Mouse (Mus musculus) midbrain, embryonic 12.5 days (tissue): ENCODE measurements at regions not wholly inside any gene's neighbourhood (a gene's known extent, or its start where the extent isn't known, plus 50 kb on each side); places are given as distances from the start of the nearest gene placed in this dataset.
A peak's percentile ranks its signal among the peaks of the same experiment; 100 is the strongest.

Source experiments
- ATAC-seq: fragments of 200-750 bp; cut with Nextera tagmentation; 2 replicates; pipeline ENCODE4 v1.8.0; 2017; ENCODE audit warnings: low read depth, moderate TSS enrichment, moderate library complexity; ENCODE audit not compliant: low FRiP score
- H3K27ac ChIP-seq: fragments of 300-500 bp; sonication (generic); replicated peaks from 2 replicates; pipeline ENCODE4 v1.5.1; 2016; ENCODE audit warnings: mild to moderate bottlenecking
- H3K27me3 ChIP-seq: fragments of 300-500 bp; sonication (generic); 2 replicates; pipeline ENCODE4 v1.6.1; 2016; ENCODE audit warnings: mild to moderate bottlenecking
- H3K36me3 ChIP-seq: fragments of 300-500 bp; sonication (generic); 2 replicates; pipeline ENCODE4 v1.6.1; 2016
- H3K4me1 ChIP-seq: fragments of 300-500 bp; sonication (generic); 2 replicates; pipeline ENCODE4 v1.6.1; 2016
- H3K4me2 ChIP-seq: fragments of 300-500 bp; sonication (generic); replicated peaks from 2 replicates; pipeline ENCODE4 v1.6.1; 2016; ENCODE audit warnings: mild to moderate bottlenecking, moderate library complexity
- H3K4me3 ChIP-seq: fragments of 300-500 bp; sonication (generic); 2 replicates; pipeline ENCODE4 v1.5.1; 2016; ENCODE audit warnings: mild to moderate bottlenecking
- H3K9ac ChIP-seq: fragments of 300-500 bp; sonication (generic); replicated peaks from 2 replicates; pipeline ENCODE4 v1.6.1; 2016; ENCODE audit warnings: mild to moderate bottlenecking, moderate library complexity
- H3K9me3 ChIP-seq: fragments of 300-500 bp; sonication (generic); 2 replicates; pipeline ENCODE4 v1.6.1; 2016; ENCODE audit warnings: mild to moderate bottlenecking
- WGBS: fragments of 180-500 bp; shearing (Covaris S2); methylation state at CpG from one replicate; pipeline ENCODE4 v1.1.7; 2016; 5-methylcytosine and 5-hydroxymethylcytosine counted together

- H3K9ac ChIP-seq: no peak overlapping the region
- no peak overlapping the region for H3K4me2 ChIP-seq
- no peak overlapping the region for H3K4me3 ChIP-seq
- H3K27ac ChIP-seq: no peak overlapping the region
- 0 out of 2 replicates have a peak, but pooled peaks cover 9% of the 10 kb centered on the region for H3K27me3 ChIP-seq
- WGBS: 92% methylated on average over 2 of the region's 2 CpGs
- no peaks in the 10 kb centered on the region for H3K9me3 ChIP-seq
- H3K36me3 ChIP-seq: no peaks in the 10 kb centered on the region
- ATAC-seq: no peak
- peaks cover 15% of the 10 kb centered on the region for H3K4me1 ChIP-seq
These were observed 170.3 kb upstream of the Gm5148 start for GRCm38 (mm10) chr3:37894599-37894998.

GRCm38 (mm10) chr3:37890202-37890601, 165.9 kb upstream of the Gm5148 start:
- no peak overlapping the region for H3K27ac ChIP-seq
- 74% methylated on average over 1 of the region's 1 CpGs for WGBS
- no peaks in the 10 kb centered on the region for H3K9me3 ChIP-seq
- no peaks in the 10 kb centered on the region for H3K27me3 ChIP-seq
- no peaks in the 10 kb centered on the region for H3K4me1 ChIP-seq
- H3K4me2 ChIP-seq: no peak overlapping the region
- no peak overlapping the region for H3K4me3 ChIP-seq
- H3K36me3 ChIP-seq: no peaks in the 10 kb centered on the region
- no peak for ATAC-seq
- H3K9ac ChIP-seq: no peak overlapping the region

- no peak overlapping the region for H3K4me3 ChIP-seq
- no peak overlapping the region for H3K4me2 ChIP-seq
- no peak overlapping the region for H3K9ac ChIP-seq
- no peaks in the 10 kb centered on the region for H3K36me3 ChIP-seq
- ATAC-seq: no peak
- 62% methylated on average over 6 of the region's 6 CpGs for WGBS
- H3K27me3 ChIP-seq: no peaks in the 10 kb centered on the region
- H3K9me3 ChIP-seq: no peaks in the 10 kb centered on the region
- no peak overlapping the region for H3K27ac ChIP-seq
- H3K4me1 ChIP-seq: no peaks in the 10 kb centered on the region
These were observed 164.2 kb upstream of the Gm5148 start for GRCm38 (mm10) chr3:37888455-37888854.

- Histone ChIP-seq H3K9me3 (no peaks in the 10 kb centered on the region), H3K4me3 (no peak overlapping the region), H3K27me3 (no peaks in the 10 kb centered on the region), H3K9ac (no peak overlapping the region), H3K27ac (no peak overlapping the region), H3K4me1 (peaks cover under 1% of the 10 kb centered on the region; the same call in 1 of the 2 replicates), H3K4me2 (no peak overlapping the region), H3K36me3 (no peaks in the 10 kb centered on the region)
- 83% methylated on average over 3 of the region's 3 CpGs for WGBS
- ATAC-seq: no peak
These were observed 163.4 kb upstream of the Gm5148 start for GRCm38 (mm10) chr3:37887711-37888110.

- Histone ChIP-seq H3K4me2 (no peak overlapping the region), H3K27ac (no peak overlapping the region), H3K9me3 (no peaks in the 10 kb centered on the region), H3K36me3 (no peaks in the 10 kb centered on the region), H3K9ac (no peak overlapping the region), H3K4me1 (peaks cover 4% of the 10 kb centered on the region; the same call in 1 of the 2 replicates), H3K27me3 (no peaks in the 10 kb centered on the region), H3K4me3 (no peak overlapping the region)
- 89% methylated on average over 3 of the region's 3 CpGs for WGBS
- ATAC-seq: no peak
These were observed 162.6 kb upstream of the Gm5148 start for GRCm38 (mm10) chr3:37886705-37887454.

- H3K9me3 ChIP-seq: no peaks in the 10 kb centered on the region
- H3K27me3 ChIP-seq: no peaks in the 10 kb centered on the region
- H3K4me2 ChIP-seq: no peak overlapping the region
- H3K27ac ChIP-seq: no peak overlapping the region
- no peaks in the 10 kb centered on the region for H3K36me3 ChIP-seq
- ATAC-seq: no peak
- 92% methylated on average over 6 of the region's 6 CpGs for WGBS
- no peak overlapping the region for H3K9ac ChIP-seq
- H3K4me3 ChIP-seq: no peak overlapping the region
- peaks cover 4% of the 10 kb centered on the region; the same call in 1 of the 2 replicates for H3K4me1 ChIP-seq
These were observed 161.5 kb upstream of the Gm5148 start for GRCm38 (mm10) chr3:37885776-37886175.

- Histone ChIP-seq H3K4me2 (no peak overlapping the region), H3K36me3 (no peaks in the 10 kb centered on the region), H3K9ac (no peak overlapping the region), H3K27ac (no peak overlapping the region), H3K27me3 (no peaks in the 10 kb centered on the region), H3K4me1 (peaks cover 4% of the 10 kb centered on the region; the same call in 1 of the 2 replicates), H3K4me3 (no peak overlapping the region), H3K9me3 (no peaks in the 10 kb centered on the region)
- WGBS: 37% methylated on average over 5 of the region's 5 CpGs
- no peak for ATAC-seq
These were observed 158.1 kb upstream of the Gm5148 start for GRCm38 (mm10) chr3:37882417-37882816.

GRCm38 (mm10) chr3:37881016-37881415, 156.7 kb upstream of the Gm5148 start:
- H3K4me2 ChIP-seq: no peak overlapping the region
- H3K9ac ChIP-seq: no peak overlapping the region
- no peaks in the 10 kb centered on the region for H3K9me3 ChIP-seq
- H3K4me1 ChIP-seq: peaks cover 5% of the 10 kb centered on the region; the same call in 1 of the 2 replicates
- ATAC-seq: no peak
- no peak overlapping the region for H3K4me3 ChIP-seq
- H3K27ac ChIP-seq: no peak overlapping the region
- no peaks in the 10 kb centered on the region for H3K27me3 ChIP-seq
- H3K36me3 ChIP-seq: no peaks in the 10 kb centered on the region
- 89% methylated on average over 2 of the region's 2 CpGs for WGBS

GRCm38 (mm10) chr3:37879056-37879455, 154.8 kb upstream of the Gm5148 start:
- Histone ChIP-seq H3K4me1 (peaks cover 13% of the 10 kb centered on the region), H3K36me3 (no peaks in the 10 kb centered on the region), H3K9ac (no peak overlapping the region), H3K4me2 (no peak overlapping the region), H3K27me3 (no peaks in the 10 kb centered on the region), H3K4me3 (no peak overlapping the region), H3K9me3 (no peaks in the 10 kb centered on the region), H3K27ac (no peak overlapping the region)
- WGBS: 53% methylated on average over 6 of the region's 6 CpGs
- ATAC-seq: no peak

- no peak for ATAC-seq
- H3K4me1 ChIP-seq: peaks cover 9% of the 10 kb centered on the region; the same call in 1 of the 2 replicates
- no peaks in the 10 kb centered on the region; the same call in 1 of the 2 replicates for H3K27me3 ChIP-seq
- H3K4me3 ChIP-seq: no peak overlapping the region
- no peak overlapping the region for H3K4me2 ChIP-seq
- no peaks in the 10 kb centered on the region for H3K36me3 ChIP-seq
- H3K9ac ChIP-seq: no peak overlapping the region
- WGBS: 84% methylated on average over 13 of the region's 13 CpGs
- H3K27ac ChIP-seq: no peak overlapping the region
- H3K9me3 ChIP-seq: no peaks in the 10 kb centered on the region
These were observed 151.9 kb upstream of the Gm5148 start for GRCm38 (mm10) chr3:37876016-37876765.

GRCm38 (mm10) chr3:37875331-37876015, 151.2 kb upstream of the Gm5148 start:
- Histone ChIP-seq H3K9me3 (no peaks in the 10 kb centered on the region), H3K27ac (0 out of 2 replicates have a peak overlapping the region, but pooled peaks have one; percentile 10), H3K4me3 (no peak overlapping the region), H3K4me2 (no peak overlapping the region), H3K27me3 (no peaks in the 10 kb centered on the region; the same call in 1 of the 2 replicates), H3K36me3 (no peaks in the 10 kb centered on the region), H3K4me1 (peaks cover 9% of the 10 kb centered on the region; the same call in 1 of the 2 replicates), H3K9ac (no peak overlapping the region)
- 61% methylated on average over 6 of the region's 6 CpGs for WGBS
- 0 out of 2 replicates have a peak, but pooled peaks have one; percentile 49 for ATAC-seq

- no peak overlapping the region for H3K4me3 ChIP-seq
- no peak overlapping the region for H3K4me2 ChIP-seq
- no peak overlapping the region for H3K9ac ChIP-seq
- no peak for ATAC-seq
- no peaks in the 10 kb centered on the region; the same call in 1 of the 2 replicates for H3K27me3 ChIP-seq
- 88% methylated on average over 6 of the region's 6 CpGs for WGBS
- no peaks in the 10 kb centered on the region for H3K9me3 ChIP-seq
- no peak overlapping the region for H3K27ac ChIP-seq
- H3K4me1 ChIP-seq: peaks cover 9% of the 10 kb centered on the region; the same call in 1 of the 2 replicates
- no peaks in the 10 kb centered on the region for H3K36me3 ChIP-seq
These were observed 150.6 kb upstream of the Gm5148 start for GRCm38 (mm10) chr3:37874864-37875263.
